25 mouse cellular contexts compared by ENCODE assay signal in the genomic region with DNA sequence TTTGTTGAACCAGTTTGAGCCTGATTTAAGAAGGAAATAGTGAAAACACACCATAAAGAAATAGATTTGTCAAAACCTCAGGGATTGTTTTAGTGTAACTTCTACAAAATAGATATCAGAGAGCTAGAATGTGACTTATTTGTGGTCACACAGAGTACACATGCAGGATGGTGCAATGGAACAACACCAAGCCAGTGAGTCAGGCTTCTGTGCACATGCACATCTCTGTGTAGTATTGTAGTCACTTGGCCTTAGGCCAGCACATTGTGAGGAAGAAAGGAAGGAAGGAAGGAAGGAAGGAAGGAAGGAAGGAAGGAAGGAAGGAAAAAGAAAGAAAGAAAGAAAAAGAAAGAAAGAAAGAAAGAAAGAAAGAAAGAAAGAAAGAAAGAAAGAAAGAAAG. TPM values are rescaled to one million over a fixed set of nuclear protein-coding genes. Genes with fewer than 3 reads are reported as not detected.
DNase-seq lines count a peak whose midpoint lies in the region; ATAC-seq lines count a peak whose summit lies in the region.
"Had no signal": no experiment of that assay in that cellular context is flagged by ENCODE, and none has a peak within 500 bp of the region (broad histone marks: within the 10 kb centered on the region; RNA-seq: fewer than 3 reads in every experiment).

No protein-coding gene starts in this region.

- DNase-seq in 3T3-L1 (ENCODE audit: low read depth, low spot score) (peak; percentile 76), 416B (ENCODE audit: low read depth) (peak; percentile 76), NIH3T3 (ENCODE audit: low read depth) (peak; percentile 66)
- no peak for DNase-seq in urinary bladder, postnatal 14 days (ENCODE audit: low spot score)
- no peak for DNase-seq in lung, postnatal 10 days
- DNase-seq: adrenal gland, adult 2 months; adrenal gland, postnatal 10 days; adrenal gland, postnatal 25 days; cerebellum, adult 11 months; cerebellum, adult 2 months; cerebellum, adult 9-10 months; cerebellum, postnatal 10 days; cerebellum, postnatal 25 days; forebrain, postnatal 0 days had no signal

- no peak for ATAC-seq in inflammation-experienced regulatory T-cells, adult 6 months
- ATAC-seq: CD4-positive, CD25-positive, alpha-beta regulatory T cell, adult 4 months; forebrain, embryonic 13.5 days; forebrain, embryonic 15.5 days; forebrain, postnatal 0 days had no signal

RNA-seq across cellular contexts. Expression of gene Heatr9, which starts 4.8 kb away (rescaled TPM):
- 1 to 10 TPM in 1 of 3 experiments, under 1 TPM in 1, not detected in 1; 0.24 to 6.5 TPM for polyA plus RNA-seq in inflammation-experienced regulatory T-cells, adult 6 months (2017; shearing (Covaris generic))
- polyA plus RNA-seq: adrenal gland, adult 2 months; brain, embryonic 14.5 days; cerebellum, adult 2 months; cortical plate, adult 2 months; embryonic facial prominence, embryonic 10.5 days; embryonic facial prominence, embryonic 12.5 days; embryonic facial prominence, embryonic 14.5 days; forebrain, embryonic 11.5 days; forebrain, embryonic 13.5 days; forebrain, embryonic 15.5 days; forebrain, postnatal 0 days; G1E had no signal

RNA-seq across cellular contexts. Expression of gene Ccl5, which starts 13.2 kb away (rescaled TPM):
- 1,000 to 10,000 TPM in 1 of 3 experiments, 100 to 1,000 TPM in 2; 180 to 6,393 (median 256) TPM for polyA plus RNA-seq in inflammation-experienced regulatory T-cells, adult 6 months (2017; shearing (Covaris generic))
- polyA plus RNA-seq: embryonic facial prominence, embryonic 10.5 days; forebrain, embryonic 11.5 days; forebrain, embryonic 13.5 days; forebrain, embryonic 15.5 days; G1E had no signal

RNA-seq across cellular contexts. Expression of gene Taf15, which starts 44.3 kb away (rescaled TPM):
- polyA plus RNA-seq in inflammation-experienced regulatory T-cells, adult 6 months (2017; shearing (Covaris generic)) = 10 to 100 TPM; 17.8 to 20.6 (median 19.4) TPM

RNA-seq across cellular contexts. Expression of gene Mmp28, which starts 54.3 kb away (rescaled TPM):
- not detected for polyA plus RNA-seq in inflammation-experienced regulatory T-cells, adult 6 months (2017; shearing (Covaris generic))
- polyA plus RNA-seq: CD4-positive, CD25-positive, alpha-beta regulatory T cell, adult 4 months; G1E had no signal

Comparison
In these comparisons a context has a peak if more than half of its experiments do, and no peak if none do; other contexts are left out.
1. DNase-seq: peak in 3T3-L1 (single experiment), 416B (single experiment) and NIH3T3 (single experiment); none in urinary bladder, postnatal 14 days (single experiment) and lung, postnatal 10 days (single experiment).